Mouse (Mus musculus) neural tube, embryonic 13.5 days (tissue): ENCODE data around the gene Slc24a1. TPM values are rescaled to one million over a fixed set of nuclear protein-coding genes. Genes with fewer than 3 reads are reported as not detected.
A peak's percentile ranks its signal among the peaks of the same experiment; 100 is the strongest.

Experiments
- ATAC-seq: fragments of 200-750 bp; cut with Nextera tagmentation; 2 replicates; pipeline ENCODE4 v1.8.0; 2017; ENCODE audit warnings: low read depth, mild to moderate bottlenecking, moderate TSS enrichment, moderate library complexity
- H3K27ac ChIP-seq: fragments of 300-500 bp; sonication (generic); replicated peaks from 2 replicates; pipeline ENCODE4 v1.5.1; 2015; ENCODE audit warnings: moderate library complexity, mild to moderate bottlenecking, inconsistent platforms
- H3K27me3 ChIP-seq: fragments of 300-500 bp; sonication (generic); 2 replicates; pipeline ENCODE4 v1.6.1; 2015; ENCODE audit warnings: mild to moderate bottlenecking, inconsistent platforms
- H3K36me3 ChIP-seq: fragments of 300-500 bp; sonication (generic); 2 replicates; pipeline ENCODE4 v1.6.1; 2015; ENCODE audit warnings: mild to moderate bottlenecking, inconsistent platforms
- H3K4me1 ChIP-seq: fragments of 300-500 bp; sonication (generic); replicated peaks from 2 replicates; pipeline ENCODE4 v1.6.1; 2015; ENCODE audit warnings: inconsistent platforms
- H3K4me2 ChIP-seq: fragments of 300-500 bp; sonication (generic); 2 replicates; pipeline ENCODE4 v1.6.1; 2015; ENCODE audit warnings: inconsistent platforms, mild to moderate bottlenecking, moderate library complexity
- H3K4me3 ChIP-seq: fragments of 300-500 bp; sonication (generic); 2 replicates; pipeline ENCODE4 v1.5.1; 2015; ENCODE audit warnings: mild to moderate bottlenecking, inconsistent platforms
- H3K9ac ChIP-seq: fragments of 300-500 bp; sonication (generic); 2 replicates; pipeline ENCODE4 v1.6.1; 2015; ENCODE audit warnings: moderate library complexity, mild to moderate bottlenecking, inconsistent platforms
- H3K9me3 ChIP-seq: fragments of 300-500 bp; sonication (generic); 2 replicates; pipeline ENCODE4 v1.6.1; 2016; ENCODE audit warnings: inconsistent platforms
- WGBS: fragments of 180-500 bp; shearing (Covaris S2); methylation state at CpG from one replicate; pipeline ENCODE4 v1.1.7; 2015; 5-methylcytosine and 5-hydroxymethylcytosine counted together
- polyA plus RNA-seq: library from polyadenylated mRNA; unstranded; fragments of >200 nt; fragmentation: Nextera tagmentation; extraction: Ambion mirVana; gene quantifications from 2 replicates; pipeline ENCODE4 v1.2.1, GENCODE M21; 2015

Slc24a1 gene
- polyA plus RNA-seq, 1 experiment from 2014 or later = 0.04 TPM

DNA sequence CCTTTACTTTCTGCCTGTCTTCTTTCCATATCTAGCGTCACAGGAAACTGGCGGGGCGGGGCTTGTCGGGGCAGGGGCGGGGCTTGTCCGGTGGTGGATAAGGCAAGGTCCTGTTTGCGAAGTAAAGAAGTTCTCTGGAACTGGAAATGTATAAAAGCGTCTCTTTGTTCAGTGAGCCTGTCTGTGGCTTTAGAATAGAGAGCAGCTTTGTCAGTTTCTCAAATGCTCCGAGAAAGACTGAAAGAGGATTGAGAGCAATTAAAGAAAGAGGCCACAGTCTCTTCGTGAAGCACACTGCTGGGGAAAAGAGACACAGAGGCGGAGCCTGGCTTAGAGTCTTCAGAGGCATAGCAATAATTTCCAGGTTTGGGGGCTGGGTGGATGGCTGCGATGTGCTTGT lies 4.9 kb upstream of the Slc24a1 start:
- Histone ChIP-seq H3K27ac (peak overlapping the region; percentile 61), H3K4me2 (peak overlapping the region; percentile 28), H3K9ac (no peak overlapping the region), H3K36me3 (no peaks in the 10 kb centered on the region), H3K9me3 (no peaks in the 10 kb centered on the region), H3K27me3 (peaks cover 14% of the 10 kb centered on the region), H3K4me3 (no peak overlapping the region), H3K4me1 (peaks cover 9% of the 10 kb centered on the region)
- WGBS = 26% methylated on average over 12 of the region's 12 CpGs
- no peak for ATAC-seq

DNA sequence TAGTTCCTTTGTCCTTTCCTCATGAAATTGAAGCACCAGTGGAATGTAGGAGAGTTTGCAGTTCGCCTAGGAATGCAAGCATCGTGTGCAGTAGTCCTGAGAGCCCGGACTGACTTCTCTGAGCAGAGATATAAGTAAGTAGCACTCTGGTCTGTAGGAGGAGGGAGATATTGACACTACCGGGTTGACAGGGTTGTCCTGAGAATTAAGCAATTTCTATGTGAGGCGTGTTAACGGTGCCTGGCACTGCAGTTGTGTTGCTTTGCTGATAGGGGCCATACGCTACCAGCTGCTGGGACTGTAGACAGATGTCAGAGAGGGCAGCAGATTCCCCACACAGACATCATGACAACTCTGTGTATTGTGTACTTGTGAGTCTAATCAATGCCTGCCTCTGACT lies 1.8 kb upstream of the Slc24a1 start:
- Histone ChIP-seq H3K4me2 (no peak overlapping the region), H3K27me3 (peaks cover 20% of the 10 kb centered on the region), H3K36me3 (no peaks in the 10 kb centered on the region), H3K4me1 (no peaks in the 10 kb centered on the region), H3K9ac (no peak overlapping the region), H3K27ac (no peak overlapping the region), H3K9me3 (no peaks in the 10 kb centered on the region), H3K4me3 (no peak overlapping the region)
- no peak for ATAC-seq
- WGBS = 87% methylated on average over 7 of the region's 7 CpGs

- H3K9ac ChIP-seq = no peak overlapping the region
- H3K4me2 ChIP-seq = no peak overlapping the region
- peaks cover 20% of the 10 kb centered on the region for H3K27me3 ChIP-seq
- 25% methylated on average over 5 of the region's 5 CpGs for WGBS
- H3K27ac ChIP-seq = no peak overlapping the region
- no peak overlapping the region for H3K4me3 ChIP-seq
- H3K9me3 ChIP-seq = no peaks in the 10 kb centered on the region
- no peak for ATAC-seq
- no peaks in the 10 kb centered on the region for H3K36me3 ChIP-seq
- no peaks in the 10 kb centered on the region for H3K4me1 ChIP-seq
These were observed 648 bp upstream of the Slc24a1 start for GRCm38 (mm10) chr9:64952055-64952454.

DNA sequence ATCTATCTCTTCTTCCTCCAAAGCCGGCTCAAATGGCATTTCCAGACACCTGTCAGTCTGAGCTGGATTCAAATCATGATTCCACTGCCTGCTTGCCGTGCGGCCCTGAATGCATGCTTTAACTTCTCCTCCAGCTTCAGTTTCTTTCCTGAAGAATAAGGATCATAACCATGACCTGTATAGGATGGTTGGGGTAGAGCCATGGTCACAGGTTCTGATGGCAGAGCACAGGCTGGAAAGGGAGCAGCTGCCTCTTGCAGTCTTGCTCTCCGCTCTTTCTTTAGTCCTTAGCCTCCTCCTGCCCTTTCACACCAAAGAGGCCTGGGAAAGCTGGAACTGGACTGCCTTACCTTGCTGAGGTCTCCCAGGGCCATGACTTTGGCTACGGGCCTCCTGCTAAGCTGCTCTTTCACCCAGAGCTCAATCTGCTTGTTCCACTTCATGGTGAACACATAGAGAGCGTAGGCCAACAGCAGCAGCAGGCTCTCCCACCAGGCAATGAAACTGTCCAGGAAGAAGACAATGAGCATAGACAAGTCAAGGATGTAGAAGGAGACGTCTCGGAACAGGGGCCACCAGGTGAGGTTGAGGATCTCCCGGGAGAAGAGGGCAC lies 3.8 kb downstream of the Slc24a1 start:
- H3K4me3 ChIP-seq = no peak overlapping the region
- peaks cover 24% of the 10 kb centered on the region for H3K27me3 ChIP-seq
- H3K9ac ChIP-seq = no peak overlapping the region
- H3K4me2 ChIP-seq = no peak overlapping the region
- no peaks in the 10 kb centered on the region for H3K36me3 ChIP-seq
- ATAC-seq = no peak
- H3K9me3 ChIP-seq = no peaks in the 10 kb centered on the region
- H3K27ac ChIP-seq = no peak overlapping the region
- peaks cover 6% of the 10 kb centered on the region for H3K4me1 ChIP-seq
- 91% methylated on average over 9 of the region's 9 CpGs for WGBS

GRCm38 (mm10) chr9:64943997-64944396 lies 7.4 kb downstream of the Slc24a1 start:
- Histone ChIP-seq H3K36me3 (no peaks in the 10 kb centered on the region), H3K27me3 (peaks cover 7% of the 10 kb centered on the region; the same call in 1 of the 2 replicates), H3K27ac (no peak overlapping the region), H3K4me3 (0 out of 2 replicates have a peak overlapping the region, but pooled peaks have one; percentile 3), H3K9me3 (no peaks in the 10 kb centered on the region), H3K4me2 (peak overlapping the region; percentile 38), H3K9ac (peak overlapping the region; percentile 18; the same call in 1 of the 2 replicates), H3K4me1 (peaks cover 6% of the 10 kb centered on the region)
- 9% methylated on average over 11 of the region's 11 CpGs for WGBS
- no peak for ATAC-seq

- ATAC-seq = no peak
- H3K4me1 ChIP-seq = peaks cover 6% of the 10 kb centered on the region
- H3K9ac ChIP-seq = no peak overlapping the region
- H3K27ac ChIP-seq = no peak overlapping the region
- peaks cover 7% of the 10 kb centered on the region; the same call in 1 of the 2 replicates for H3K27me3 ChIP-seq
- no peak overlapping the region for H3K4me3 ChIP-seq
- H3K9me3 ChIP-seq = no peaks in the 10 kb centered on the region
- 92% methylated on average over 4 of the region's 4 CpGs for WGBS
- H3K36me3 ChIP-seq = no peaks in the 10 kb centered on the region
- H3K4me2 ChIP-seq = no peak overlapping the region
These were observed 9.8 kb downstream of the Slc24a1 start for GRCm38 (mm10) chr9:64941650-64942049.

GRCm38 (mm10) chr9:64940731-64941346 lies 10.6 kb downstream of the Slc24a1 start:
- Histone ChIP-seq H3K9ac (no peak overlapping the region), H3K4me2 (no peak overlapping the region), H3K4me3 (no peak overlapping the region), H3K27ac (no peak overlapping the region), H3K27me3 (peaks cover 7% of the 10 kb centered on the region; the same call in 1 of the 2 replicates), H3K9me3 (no peaks in the 10 kb centered on the region), H3K36me3 (no peaks in the 10 kb centered on the region), H3K4me1 (peaks cover 6% of the 10 kb centered on the region)
- WGBS = 79% methylated on average over 11 of the region's 11 CpGs
- no peak for ATAC-seq

DNA sequence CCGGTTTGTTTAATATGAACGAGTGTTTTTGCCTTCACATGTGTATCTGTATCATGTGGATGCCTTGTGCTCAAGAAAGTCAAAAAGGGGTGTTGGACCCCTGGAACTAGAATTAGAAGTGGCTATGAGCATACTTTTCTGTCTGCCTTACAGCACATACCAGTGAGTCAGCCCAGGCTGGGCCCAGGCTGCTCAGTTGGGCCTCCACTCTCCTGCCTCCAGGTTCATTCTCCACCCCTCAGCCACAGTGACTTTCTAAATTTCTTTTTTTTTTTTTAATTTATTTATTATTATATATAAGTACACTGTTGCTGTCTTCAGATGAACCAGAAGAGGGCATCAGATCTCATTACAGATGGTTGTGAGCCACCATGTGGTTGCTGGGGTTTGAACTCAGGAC lies 11.6 kb downstream of the Slc24a1 start:
- H3K9me3 ChIP-seq = no peaks in the 10 kb centered on the region
- no peak for ATAC-seq

GRCm38 (mm10) chr9:64939281-64939680 lies 12.1 kb downstream of the Slc24a1 start:
- WGBS = 66% methylated on average over 4 of the region's 4 CpGs
- H3K4me2 ChIP-seq = no peak overlapping the region

More for the DNA sequence above, 11.6 kb downstream of the Slc24a1 start:
- Histone ChIP-seq H3K36me3 (no peaks in the 10 kb centered on the region), H3K9ac (no peak overlapping the region), H3K4me2 (no peak overlapping the region), H3K27ac (no peak overlapping the region), H3K4me1 (peaks cover 6% of the 10 kb centered on the region), H3K4me3 (no peak overlapping the region), H3K27me3 (peaks cover 3% of the 10 kb centered on the region; the same call in 1 of the 2 replicates)
- 87% methylated on average over 2 of the region's 2 CpGs for WGBS

GRCm38 (mm10) chr9:64938535-64938934 lies 12.9 kb downstream of the Slc24a1 start:
- WGBS = 77% methylated on average over 5 of the region's 5 CpGs
- H3K4me2 ChIP-seq = no peak overlapping the region
- H3K4me1 ChIP-seq = peaks cover 10% of the 10 kb centered on the region; the same call in 1 of the 2 replicates
- H3K4me3 ChIP-seq = no peak overlapping the region
- no peak overlapping the region for H3K27ac ChIP-seq
- no peaks in the 10 kb centered on the region for H3K36me3 ChIP-seq
- H3K27me3 ChIP-seq = no peaks in the 10 kb centered on the region; the same call in 1 of the 2 replicates
- H3K9ac ChIP-seq = no peak overlapping the region
- no peaks in the 10 kb centered on the region for H3K9me3 ChIP-seq
- no peak for ATAC-seq

More at GRCm38 (mm10) chr9:64939281-64939680, 12.1 kb downstream of the Slc24a1 start:
- H3K27me3 ChIP-seq = no peaks in the 10 kb centered on the region; the same call in 1 of the 2 replicates
- no peaks in the 10 kb centered on the region for H3K36me3 ChIP-seq
- H3K27ac ChIP-seq = no peak overlapping the region
- no peak overlapping the region for H3K9ac ChIP-seq
- H3K4me3 ChIP-seq = no peak overlapping the region
- peaks cover 7% of the 10 kb centered on the region for H3K4me1 ChIP-seq
- no peak for ATAC-seq
- H3K9me3 ChIP-seq = no peaks in the 10 kb centered on the region

DNA sequence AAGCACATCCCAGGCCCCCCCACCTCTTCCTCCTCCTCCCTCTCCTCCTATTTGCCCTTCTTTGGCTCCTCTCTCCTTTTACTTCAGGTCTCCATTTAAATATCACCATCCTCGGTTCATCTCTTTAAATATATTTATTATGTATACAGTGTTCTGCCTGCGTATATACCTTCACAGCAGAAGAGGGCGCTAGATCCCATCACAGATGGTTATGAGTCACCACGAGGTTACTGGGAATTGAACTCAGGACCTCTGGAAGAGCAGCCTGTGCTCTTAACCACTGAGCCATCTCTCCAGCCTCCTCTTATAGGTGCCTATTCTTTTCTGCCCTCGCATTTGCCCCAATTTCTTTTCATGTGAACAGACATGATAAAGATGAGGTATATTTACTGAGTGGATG lies 13.9 kb downstream of the Slc24a1 start:
- Histone ChIP-seq H3K9ac (no peak overlapping the region), H3K9me3 (no peaks in the 10 kb centered on the region), H3K36me3 (no peaks in the 10 kb centered on the region), H3K27me3 (no peaks in the 10 kb centered on the region; the same call in 1 of the 2 replicates), H3K4me2 (no peak overlapping the region), H3K27ac (no peak overlapping the region), H3K4me3 (no peak overlapping the region), H3K4me1 (peaks cover 11% of the 10 kb centered on the region; the same call in 1 of the 2 replicates)
- 53% methylated on average over 5 of the region's 5 CpGs for WGBS
- no peak for ATAC-seq

DNA sequence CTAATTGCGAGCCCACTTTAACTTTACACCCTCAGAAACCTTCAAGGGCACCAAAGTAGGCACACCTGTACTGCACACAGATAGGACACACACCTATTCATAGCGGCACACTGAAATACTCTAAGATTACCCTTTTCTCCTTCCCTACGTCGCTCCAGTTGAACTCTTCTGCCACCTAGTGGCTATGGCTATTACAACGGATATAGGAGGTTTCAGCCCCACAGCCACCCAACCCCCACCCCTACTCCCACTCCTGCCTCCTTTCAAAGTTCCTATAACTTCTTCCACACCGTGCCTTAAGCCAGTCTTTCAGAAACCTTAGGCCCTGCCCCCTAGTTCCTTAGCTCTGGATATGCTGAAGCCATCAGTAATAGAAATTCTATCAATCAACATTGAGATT lies 14.9 kb downstream of the Slc24a1 start:
- Histone ChIP-seq H3K4me1 (peaks cover 11% of the 10 kb centered on the region; the same call in 1 of the 2 replicates), H3K9ac (no peak overlapping the region), H3K36me3 (no peaks in the 10 kb centered on the region), H3K27me3 (no peaks in the 10 kb centered on the region), H3K4me2 (no peak overlapping the region), H3K9me3 (no peaks in the 10 kb centered on the region), H3K4me3 (no peak overlapping the region), H3K27ac (no peak overlapping the region)
- WGBS = 7% methylated on average over 6 of the region's 6 CpGs
- ATAC-seq = no peak
